Mouse (Mus musculus): Measurements from ENCODE around the gene Nxph3.

DNA sequence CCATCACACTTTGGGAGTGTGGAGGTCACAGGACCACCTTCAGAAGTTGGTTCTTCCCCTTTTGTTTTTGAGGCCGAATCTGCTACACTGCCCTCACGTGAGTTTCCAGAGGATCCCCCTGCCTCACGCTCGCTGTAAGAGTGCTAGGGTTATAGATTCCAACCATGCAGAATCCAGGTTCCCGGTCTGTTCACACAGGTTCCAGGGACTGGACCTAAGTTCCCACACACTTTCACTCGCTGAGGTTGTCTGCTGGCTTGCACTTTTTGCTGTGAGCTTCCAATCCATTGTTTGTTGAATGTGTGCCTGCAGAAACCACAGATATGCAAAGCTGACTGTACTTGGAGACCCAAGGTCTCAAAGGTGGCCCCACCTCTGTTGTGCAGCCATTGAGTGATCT is 42.7 kb upstream of the Nxph3 start:
- TF ChIP-seq CTCF (IDR thresholded peaks at IDR 0.05; ENCODE audit: insufficient read depth, low read depth, low read length) (no peak), POLR2A (IDR thresholded peaks at IDR 0.05; ENCODE audit: insufficient read depth, low read depth, low read length) (no peak)
